Mouse (Mus musculus): ENCODE results near the gene Trnp1. TPM values are rescaled to one million over a fixed set of nuclear protein-coding genes. Genes with fewer than 3 reads are reported as not detected.

Gene Trnp1
- polyA plus RNA-seq (2015; fragmentation: Nextera tagmentation; extraction: Ambion mirVana), result 4.0 and 4.4 TPM in 2 replicates

DNA sequence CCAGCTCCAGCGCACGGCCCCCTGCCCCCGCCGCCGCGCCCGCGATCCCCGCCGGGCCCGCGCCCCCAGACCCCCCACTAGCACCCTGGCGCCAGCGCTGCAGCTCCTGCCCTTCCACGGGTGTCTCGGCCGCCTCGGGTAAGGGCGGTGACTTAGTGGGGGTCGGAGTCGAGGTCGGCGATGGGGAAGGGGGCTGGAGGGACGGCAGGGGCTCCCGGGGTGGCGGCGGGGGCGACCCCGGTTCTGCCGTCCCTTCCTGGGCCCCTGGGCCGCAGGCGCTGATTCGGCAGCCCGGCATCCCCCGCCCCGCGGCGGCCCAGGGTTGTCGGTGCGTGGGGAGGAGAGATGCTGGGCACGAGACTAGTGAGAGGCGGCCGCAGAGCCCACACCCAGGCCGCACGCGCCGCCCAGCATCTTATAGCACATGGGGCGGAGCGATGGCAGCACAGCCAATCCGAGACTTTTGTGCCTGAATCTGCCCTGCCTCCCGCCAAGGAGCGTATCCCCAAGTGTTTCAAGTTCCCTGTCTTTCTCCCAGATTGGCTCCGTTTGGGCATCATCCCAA lies at the start of gene Trnp1:
Gene Trnp1, minus strand, starts transcription at position 391 of the 565 bp plus-strand sequence.
- TF ChIP-seq CTCF (IDR thresholded peaks at IDR 0.05; ENCODE audit: low read depth) (no peak), EP300 (optimal IDR thresholded peaks at IDR 0.05) (no peak)
- Histone ChIP-seq H3K27ac (replicated peaks) (0 out of 2 replicates have a peak within 1 kb of the TSS, but pooled peaks have one; percentile 35), H3K9ac (ENCODE audit: low read length) (peak within 1 kb of the TSS; percentile 64), H3K27me3 (ENCODE audit: control insufficient read depth, insufficient read depth, low read length) (peaks cover 8% of the 10 kb centered on the region), H3K36me3 (ENCODE audit: control insufficient read depth, insufficient read depth, low read length) (no peaks in the 10 kb centered on the region), H3K4me3 (ENCODE audit: low read depth, low read length) (peak within 1 kb of the TSS; percentile 58), H3K4me2 (replicated peaks; ENCODE audit: low read depth) (peak within 1 kb of the TSS; percentile 97), H3K9me3 (ENCODE audit: control insufficient read depth, low read length) (no peaks in the 10 kb centered on the region), H3K4me1 (replicated peaks; ENCODE audit: control insufficient read depth, insufficient read depth) (peaks cover 3% of the 10 kb centered on the region; the same call in 1 of the 2 replicates)
- ATAC-seq (ENCODE audit: low FRiP score, low TSS enrichment) (peak; percentile 80), DNase-seq (ENCODE audit: low spot score) (peak; percentile 84)
- 1% methylated on average over 35 of the region's 53 CpGs for WGBS

- Histone ChIP-seq H3K27ac (replicated peaks) (peak within 1 kb of the TSS; percentile 78), H3K4me1 (replicated peaks; ENCODE audit: control insufficient read depth, insufficient read depth) (no peaks in the 10 kb centered on the region), H3K27me3 (ENCODE audit: control insufficient read depth, insufficient read depth, low read length) (no peaks in the 10 kb centered on the region), H3K4me2 (replicated peaks; ENCODE audit: low read depth) (peak within 1 kb of the TSS; percentile 78), H3K9ac (ENCODE audit: low read length) (peak within 1 kb of the TSS; percentile 92), H3K9me3 (ENCODE audit: control insufficient read depth, low read length) (no peaks in the 10 kb centered on the region), H3K4me3 (ENCODE audit: low read depth, low read length) (peak within 1 kb of the TSS; percentile 89), H3K36me3 (ENCODE audit: control insufficient read depth, insufficient read depth, low read length) (0 out of 2 replicates have a peak, but pooled peaks cover 2% of the 10 kb centered on the region)
- ATAC-seq (ENCODE audit: low FRiP score, low TSS enrichment), result peak; percentile 99
- under 1% methylated on average over 68 of the region's 77 CpGs for WGBS
- no peak for TF ChIP-seq EP300 (optimal IDR thresholded peaks at IDR 0.05)
- no peak for TF ChIP-seq CTCF (IDR thresholded peaks at IDR 0.05; ENCODE audit: low read depth)
- peak; percentile 98 for DNase-seq (ENCODE audit: low spot score)
Observed at GRCm38 (mm10) chr4:133545272-133546231, 47.2 kb upstream of the Trnp1 start, which contains the start of gene Nudc. Gene Nudc (minus strand): TSS chr4:133545996.

GRCm38 (mm10) chr4:133536652-133537051 lies 38.3 kb upstream of the Trnp1 start:
- peaks cover 22% of the 10 kb centered on the region for H3K36me3 ChIP-seq (ENCODE audit: control insufficient read depth, insufficient read depth, low read length)
- H3K9ac ChIP-seq (ENCODE audit: low read length), result no peak overlapping the region

GRCm38 (mm10) chr4:133536081-133536480 lies 37.7 kb upstream of the Trnp1 start:
- Histone ChIP-seq H3K9me3 (ENCODE audit: control insufficient read depth, low read length) (no peaks in the 10 kb centered on the region), H3K4me1 (replicated peaks; ENCODE audit: control insufficient read depth, insufficient read depth) (no peaks in the 10 kb centered on the region), H3K36me3 (ENCODE audit: control insufficient read depth, insufficient read depth, low read length) (peaks cover 22% of the 10 kb centered on the region), H3K4me3 (ENCODE audit: low read depth, low read length) (no peak overlapping the region), H3K27me3 (ENCODE audit: control insufficient read depth, insufficient read depth, low read length) (no peaks in the 10 kb centered on the region), H3K4me2 (replicated peaks; ENCODE audit: low read depth) (no peak overlapping the region), H3K27ac (replicated peaks) (no peak overlapping the region), H3K9ac (ENCODE audit: low read length) (no peak overlapping the region)
- TF ChIP-seq EP300 (optimal IDR thresholded peaks at IDR 0.05) (no peak), CTCF (IDR thresholded peaks at IDR 0.05; ENCODE audit: low read depth) (no peak)
- ATAC-seq (ENCODE audit: low FRiP score, low TSS enrichment), result no peak
- 78% methylated on average over 3 of the region's 3 CpGs for WGBS
- DNase-seq (ENCODE audit: low spot score), result no peak

More at GRCm38 (mm10) chr4:133536652-133537051, 38.3 kb upstream of the Trnp1 start:
- WGBS, result 81% methylated on average over 5 of the region's 5 CpGs
- H3K9me3 ChIP-seq (ENCODE audit: control insufficient read depth, low read length), result no peaks in the 10 kb centered on the region
- H3K4me2 ChIP-seq (replicated peaks; ENCODE audit: low read depth), result no peak overlapping the region
- no peaks in the 10 kb centered on the region for H3K27me3 ChIP-seq (ENCODE audit: control insufficient read depth, insufficient read depth, low read length)
- DNase-seq (ENCODE audit: low spot score) (no peak), ATAC-seq (ENCODE audit: low FRiP score, low TSS enrichment) (no peak)
- no peak for TF ChIP-seq EP300 (optimal IDR thresholded peaks at IDR 0.05)
- no peak for TF ChIP-seq CTCF (IDR thresholded peaks at IDR 0.05; ENCODE audit: low read depth)
- no peak overlapping the region for H3K27ac ChIP-seq (replicated peaks)
- H3K4me3 ChIP-seq (ENCODE audit: low read depth, low read length), result no peak overlapping the region
- no peaks in the 10 kb centered on the region for H3K4me1 ChIP-seq (replicated peaks; ENCODE audit: control insufficient read depth, insufficient read depth)

DNA sequence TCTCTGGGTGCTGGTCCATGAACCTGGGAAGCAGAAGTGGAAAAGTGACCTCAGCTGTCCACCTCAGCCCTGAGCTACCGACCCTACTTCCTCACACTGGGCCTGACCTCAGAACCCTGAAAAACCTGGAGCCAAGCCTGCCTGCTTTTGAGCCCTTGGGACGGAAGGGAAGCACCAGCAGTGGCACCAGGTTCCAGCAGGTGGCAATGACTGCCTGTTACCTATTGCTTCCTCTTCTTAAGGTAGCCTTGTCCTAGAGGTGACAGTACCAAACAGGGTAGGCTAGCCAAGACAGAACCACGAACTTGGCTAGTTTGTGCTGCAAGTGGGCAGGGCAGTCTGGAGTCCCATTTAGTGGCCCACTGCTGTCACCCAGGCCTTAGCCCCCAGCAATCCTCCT lies 34.4 kb upstream of the Trnp1 start:
- no peak overlapping the region for H3K4me2 ChIP-seq (replicated peaks; ENCODE audit: low read depth)
- H3K9ac ChIP-seq (ENCODE audit: low read length), result no peak overlapping the region
- TF ChIP-seq CTCF (IDR thresholded peaks at IDR 0.05; ENCODE audit: low read depth) (peak; percentile 42; the same call in 1 of the 2 replicates), EP300 (optimal IDR thresholded peaks at IDR 0.05) (no peak)
- 73% methylated on average over 3 of the region's 3 CpGs for WGBS
- H3K36me3 ChIP-seq (ENCODE audit: control insufficient read depth, insufficient read depth, low read length), result peaks cover 25% of the 10 kb centered on the region
- ATAC-seq (ENCODE audit: low FRiP score, low TSS enrichment) (no peak), DNase-seq (ENCODE audit: low spot score) (no peak)
- H3K4me3 ChIP-seq (ENCODE audit: low read depth, low read length), result no peak overlapping the region
- no peak overlapping the region for H3K27ac ChIP-seq (replicated peaks)
- H3K27me3 ChIP-seq (ENCODE audit: control insufficient read depth, insufficient read depth, low read length), result no peaks in the 10 kb centered on the region
- no peaks in the 10 kb centered on the region for H3K9me3 ChIP-seq (ENCODE audit: control insufficient read depth, low read length)
- no peaks in the 10 kb centered on the region for H3K4me1 ChIP-seq (replicated peaks; ENCODE audit: control insufficient read depth, insufficient read depth)

All from stomach, postnatal 0 days (tissue).